Mouse (Mus musculus) spleen, adult 2 months (tissue): ENCODE results near the gene Runx2.

Source experiments
- CTCF ChIP-seq: fragments of 200-500 bp; IDR thresholded peaks from 2 replicates; pipeline ENCODE4 v1.5.1; 2011; ENCODE audit warnings: mild to moderate bottlenecking, inconsistent platforms; ENCODE audit not compliant: insufficient read depth, insufficient read length, insufficient replicate concordance; ENCODE audit errors: extremely low read depth
- POLR2A ChIP-seq: fragments of 200-500 bp; IDR thresholded peaks from 2 replicates; pipeline ENCODE4 v1.6.1; 2011; ENCODE audit warnings: low read depth, low read length, inconsistent platforms

- TF ChIP-seq POLR2A (no peak), CTCF (no peak)
These were observed 269.3 kb downstream of the Runx2 start for GRCm38 (mm10) chr17:44545141-44545813.
